Mouse (Mus musculus) heart, adult 10 weeks (tissue): ENCODE data around the gene Car8. TPM values are rescaled to one million over a fixed set of nuclear protein-coding genes. Genes with fewer than 3 reads are reported as not detected.

Experiments
- polyA plus RNA-seq: library from polyadenylated mRNA; stranded (reverse); fragments of 350-450 nt; fragmentation: Illumina TruSeq; extraction: RNeasy Lipid Tissue Mini Kit (QIAGEN cat#74804); gene quantifications from one replicate; pipeline ENCODE4 v1.2.3, GENCODE M21; 2014; ENCODE audit warnings: low read depth, low replicate concordance

The Car8 gene
- 12.4 TPM for polyA plus RNA-seq

DNA sequence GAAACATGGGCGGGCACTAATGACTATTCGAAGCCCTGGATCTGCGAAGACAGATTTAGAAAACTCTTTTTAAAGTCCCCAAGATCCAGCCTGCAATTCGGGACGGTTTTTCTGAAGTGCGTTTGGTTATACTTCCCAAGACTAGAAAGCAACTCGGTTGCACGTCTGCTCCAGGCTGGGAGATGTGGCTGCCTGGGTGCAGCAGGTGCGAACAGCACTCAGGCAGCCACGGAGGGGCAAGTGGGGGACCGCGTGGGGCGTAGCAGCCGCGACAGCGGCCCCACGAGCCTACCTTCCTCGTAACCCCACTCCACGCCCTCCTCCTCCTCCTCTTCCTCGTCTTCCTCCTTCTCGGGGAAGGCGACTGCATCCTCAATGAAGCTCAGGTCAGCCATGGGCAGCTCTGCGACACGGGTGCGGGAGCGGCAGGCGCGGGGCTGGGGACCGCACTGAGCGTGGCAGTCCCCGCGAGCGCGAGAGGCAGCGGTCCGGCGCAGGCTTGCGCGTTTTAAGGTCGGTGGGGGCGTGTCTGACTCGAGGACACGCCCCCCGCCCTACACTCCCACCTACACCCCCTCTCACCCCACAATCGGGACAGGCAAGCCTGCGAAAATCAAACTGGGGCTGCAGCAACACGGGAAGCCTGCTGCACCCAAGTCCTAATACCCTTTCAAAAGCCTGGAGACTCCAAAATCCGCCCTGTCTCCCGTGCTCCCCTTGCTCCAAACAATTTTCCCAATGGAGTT, at the start of gene Car8:
Gene Car8 (minus strand): TSS at position 482 of the 746 bp plus-strand sequence.

